Mouse (Mus musculus): ENCODE measurements at regions not wholly inside any gene's neighbourhood (a gene's known extent, or its start where the extent isn't known, plus 50 kb on each side); places are given as distances from the start of the nearest gene placed in this dataset.

- TF ChIP-seq POLR2A (IDR thresholded peaks at IDR 0.05; ENCODE audit: borderline replicate concordance, extremely low read depth, low read depth, low read length) (no peak), CTCF (IDR thresholded peaks at IDR 0.05; ENCODE audit: insufficient read depth, low read length) (no peak)
Measured at GRCm38 (mm10) chr13:60061589-60061988, 115.6 kb downstream of the Gas1 start.
